Mouse (Mus musculus) kidney, postnatal 4 days (tissue): ENCODE data around the gene Jak1.

Experiments
- DNase-seq, 2 experiments: peaks; one replicate each; pipeline ENCODE4 v3.0.0; 2021; ENCODE audit warnings: mixed read lengths in 2 of 2

Jak1 gene

DNA sequence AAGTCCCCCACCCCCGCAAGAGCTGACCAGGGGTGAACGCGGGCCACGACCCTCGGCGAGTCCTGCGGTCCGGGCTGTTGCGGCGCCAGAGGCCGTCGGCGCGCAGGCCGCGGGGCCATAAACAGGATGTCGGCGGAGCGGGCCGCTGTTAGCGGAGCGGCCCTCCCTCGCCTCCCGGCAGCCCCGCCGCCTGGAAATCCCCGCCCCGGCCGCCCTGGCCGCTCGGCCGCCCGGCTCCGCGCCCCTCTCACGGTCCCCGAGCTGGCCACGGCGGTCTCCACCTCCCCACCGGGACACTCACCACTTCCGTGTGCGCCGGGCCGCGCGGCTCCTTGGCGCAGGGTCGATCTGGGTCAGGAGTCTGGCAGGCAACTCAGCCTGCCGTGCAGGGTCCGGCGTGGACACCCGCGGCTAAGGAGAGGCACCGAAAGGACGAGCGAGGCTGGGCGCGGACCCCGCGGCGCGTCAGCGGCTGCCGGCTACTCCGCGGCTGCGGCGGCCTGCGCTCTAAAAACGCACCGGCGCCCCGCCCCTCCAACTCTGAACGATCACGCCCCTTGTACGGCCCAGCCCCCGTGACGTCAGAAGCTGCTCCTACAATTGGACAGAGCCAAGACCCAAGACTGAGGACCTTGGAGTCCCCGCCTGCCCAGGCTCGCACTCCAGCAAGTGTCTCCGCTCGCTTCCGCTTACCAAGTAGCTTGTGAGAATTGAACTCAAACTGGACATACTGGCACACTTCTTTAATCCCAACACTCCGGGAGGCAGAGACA is at the start of gene Jak1:
TSS of gene Jak1 (minus strand) at position 542 of the 773 bp plus-strand sequence.
- DNase-seq: peak; percentile 99

DNA sequence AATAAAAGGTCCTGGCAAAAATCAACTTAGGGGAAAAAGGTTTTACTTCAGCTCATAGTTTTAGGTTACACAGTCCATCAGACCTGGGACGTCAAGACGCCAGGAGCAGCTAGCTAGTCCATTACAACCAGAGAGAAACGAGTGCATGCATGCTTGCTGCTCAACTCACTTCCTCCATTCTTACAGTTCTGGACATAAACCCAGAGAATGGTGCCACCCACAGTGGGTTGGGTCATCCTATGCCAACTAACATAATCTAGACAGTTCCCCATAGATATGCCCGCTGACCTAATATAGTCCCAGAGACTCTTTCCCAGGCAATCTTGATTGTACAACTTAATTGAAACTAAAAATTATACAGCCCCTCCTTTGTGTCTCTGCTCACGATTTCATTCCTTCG is 47.0 kb upstream of the Jak1 start:
- DNase-seq: no peak

DNA sequence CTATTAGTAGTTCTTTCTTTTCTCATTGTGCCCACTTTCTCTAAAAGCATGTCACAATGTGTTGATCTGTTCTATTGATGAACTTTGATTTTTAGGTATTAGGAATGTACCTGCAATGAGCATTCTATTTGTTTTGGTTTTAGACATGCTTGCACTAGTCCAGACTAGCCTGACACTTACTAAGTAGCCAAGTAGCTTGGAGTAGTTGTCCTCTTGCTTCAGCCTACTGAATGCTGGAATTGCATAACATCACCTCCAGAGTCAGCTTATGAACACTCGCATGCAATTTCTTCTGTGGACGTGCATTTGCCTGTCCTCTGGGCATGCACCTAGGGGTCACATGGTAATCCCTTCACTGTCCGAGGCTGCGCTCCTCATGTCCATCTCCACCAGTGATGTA is 43.1 kb upstream of the Jak1 start:
- DNase-seq: no peak

GRCm38 (mm10) chr4:101307286-101307685 is 42.2 kb upstream of the Jak1 start:
- no peak for DNase-seq

DNA sequence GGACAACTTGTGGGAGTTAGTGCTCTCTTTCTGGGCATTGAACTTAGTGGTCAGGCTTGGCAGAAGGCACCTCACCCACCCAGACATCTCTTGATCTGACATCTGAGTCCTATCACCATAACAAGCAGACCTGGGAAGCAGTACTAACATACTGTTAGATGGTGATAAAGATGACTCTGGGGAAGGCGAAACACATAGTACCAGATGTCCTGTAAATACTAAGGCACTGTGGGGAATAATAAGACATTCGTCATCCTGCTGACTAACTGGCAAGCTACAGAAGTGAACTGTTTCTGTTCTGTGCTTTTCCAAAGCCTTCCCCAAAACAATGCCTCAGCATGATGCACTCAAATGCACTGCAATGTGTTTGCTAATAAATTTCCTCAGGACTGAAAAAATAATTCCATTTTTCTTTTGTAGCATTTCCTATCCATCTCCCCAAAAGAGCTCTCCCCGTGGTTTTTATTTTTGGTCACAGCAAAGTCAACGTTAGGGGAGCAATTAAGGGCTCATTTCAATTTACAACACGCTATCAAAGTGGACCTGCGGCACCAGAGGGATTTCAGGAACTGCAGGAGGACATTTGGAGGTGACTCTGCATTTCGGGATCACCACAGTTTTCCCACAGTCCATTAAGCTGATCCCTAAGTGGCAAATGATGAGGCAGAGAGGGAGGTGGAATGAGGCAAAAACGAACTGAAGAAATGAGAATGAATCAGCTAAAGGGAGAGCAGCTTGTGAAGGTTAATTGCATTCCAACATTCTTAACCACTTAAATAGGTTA is 41.2 kb upstream of the Jak1 start:
- DNase-seq: no peak

- DNase-seq: no peak
These were observed 40.0 kb upstream of the Jak1 start for GRCm38 (mm10) chr4:101305126-101305525.

DNA sequence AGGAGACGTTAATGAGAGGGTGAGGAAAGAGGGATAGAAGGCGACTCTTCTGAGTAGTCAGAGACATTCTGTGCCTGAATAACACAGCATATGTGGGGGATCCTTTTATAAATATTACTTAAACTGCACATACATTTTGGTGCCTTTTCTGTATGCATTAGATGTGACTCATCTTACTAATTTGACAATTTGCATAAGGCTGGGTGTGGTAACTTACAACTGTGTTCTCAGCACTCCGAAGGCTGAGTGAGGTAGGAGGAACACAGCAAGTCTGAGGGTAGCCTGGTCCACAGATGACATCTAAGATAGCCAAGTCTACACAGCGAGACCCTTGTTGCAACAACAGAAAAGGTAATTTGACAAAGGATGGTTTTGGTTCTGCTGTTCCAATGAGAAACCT is 39.0 kb upstream of the Jak1 start:
- DNase-seq: no peak

DNA sequence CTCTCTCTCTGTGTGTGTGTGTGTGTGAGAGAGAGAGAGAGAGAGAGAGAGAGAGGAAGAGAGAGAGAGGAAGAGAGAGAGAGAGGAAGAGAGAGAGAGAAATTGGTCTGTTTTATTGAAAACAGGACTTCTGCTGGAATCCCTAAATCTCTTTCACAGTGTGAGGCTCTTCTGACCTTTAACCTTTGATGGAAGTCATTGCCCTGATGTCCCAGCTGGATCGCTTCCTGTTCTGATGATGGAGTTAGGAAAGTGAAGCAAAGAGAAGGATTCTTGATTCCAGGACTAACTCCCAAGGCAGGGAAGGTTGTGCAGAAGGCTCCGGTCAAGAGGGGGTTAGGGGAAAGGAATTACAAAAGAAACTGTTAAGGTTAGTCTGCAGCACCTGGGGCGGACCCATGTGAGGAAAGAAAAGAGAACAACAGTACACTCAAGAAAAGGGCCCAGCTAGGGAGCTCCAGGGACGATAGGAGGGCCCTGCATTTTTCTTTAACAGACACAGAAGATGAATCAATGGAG is 35.4 kb upstream of the Jak1 start:
- no peak for DNase-seq

DNA sequence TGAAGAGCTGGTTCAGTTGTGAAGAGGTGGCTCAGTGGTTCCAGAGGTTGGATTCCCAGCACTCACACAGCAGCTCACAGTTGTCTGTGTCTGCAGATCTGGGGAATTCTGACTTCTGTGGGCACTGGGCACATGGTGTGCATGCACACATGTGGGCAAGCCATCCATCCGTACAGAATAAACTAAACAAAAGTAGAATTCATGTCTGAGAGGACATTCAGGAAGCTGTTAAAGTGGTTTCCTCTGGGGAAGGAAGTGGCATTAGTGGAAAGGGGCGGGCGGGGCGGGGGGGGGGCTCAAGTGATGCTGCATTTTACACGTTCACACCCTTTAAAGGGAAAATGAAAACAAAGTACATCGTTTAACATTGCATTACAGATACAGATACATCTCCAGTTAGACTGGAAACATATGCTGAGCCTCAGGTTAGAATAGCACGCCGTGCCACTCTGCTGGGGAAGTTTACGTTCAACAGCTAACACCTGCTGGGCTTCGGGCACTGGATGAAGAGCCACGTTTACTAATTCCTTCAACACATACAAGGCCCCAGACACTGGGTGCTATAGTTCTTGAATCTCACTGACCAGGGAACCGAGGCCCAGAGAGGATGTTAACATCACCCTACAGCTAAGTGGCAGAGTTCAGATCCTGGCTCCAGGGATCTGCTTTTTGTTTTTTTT is 33.4 kb upstream of the Jak1 start:
- DNase-seq: no peak

- DNase-seq: no peak
These were observed 31.8 kb upstream of the Jak1 start for GRCm38 (mm10) chr4:101296836-101297235.

GRCm38 (mm10) chr4:101295788-101296187 is 30.7 kb upstream of the Jak1 start:
- DNase-seq: no peak

DNA sequence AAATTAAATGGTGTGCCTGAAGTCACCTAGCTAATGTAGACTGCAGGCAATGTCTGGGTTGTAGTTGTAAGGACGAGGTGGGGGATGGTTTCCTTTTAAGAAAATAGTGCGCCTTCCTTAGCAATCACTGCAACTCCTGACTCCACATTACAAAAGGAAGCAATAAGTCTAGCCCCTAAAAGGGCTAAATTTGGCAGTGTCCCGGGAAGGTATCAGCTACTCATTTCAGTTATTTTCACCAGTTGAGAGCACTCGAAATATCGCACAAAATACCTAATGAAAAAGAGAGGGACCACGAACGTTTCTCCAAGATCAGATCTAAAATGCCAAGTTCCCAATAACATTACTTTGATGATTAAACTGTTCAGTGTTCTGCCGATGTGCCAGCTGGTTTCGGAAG is 28.6 kb upstream of the Jak1 start:
- no peak for DNase-seq

- peak; percentile 64 to 76 for DNase-seq
These were observed 27.9 kb upstream of the Jak1 start for GRCm38 (mm10) chr4:101292736-101293541.

DNA sequence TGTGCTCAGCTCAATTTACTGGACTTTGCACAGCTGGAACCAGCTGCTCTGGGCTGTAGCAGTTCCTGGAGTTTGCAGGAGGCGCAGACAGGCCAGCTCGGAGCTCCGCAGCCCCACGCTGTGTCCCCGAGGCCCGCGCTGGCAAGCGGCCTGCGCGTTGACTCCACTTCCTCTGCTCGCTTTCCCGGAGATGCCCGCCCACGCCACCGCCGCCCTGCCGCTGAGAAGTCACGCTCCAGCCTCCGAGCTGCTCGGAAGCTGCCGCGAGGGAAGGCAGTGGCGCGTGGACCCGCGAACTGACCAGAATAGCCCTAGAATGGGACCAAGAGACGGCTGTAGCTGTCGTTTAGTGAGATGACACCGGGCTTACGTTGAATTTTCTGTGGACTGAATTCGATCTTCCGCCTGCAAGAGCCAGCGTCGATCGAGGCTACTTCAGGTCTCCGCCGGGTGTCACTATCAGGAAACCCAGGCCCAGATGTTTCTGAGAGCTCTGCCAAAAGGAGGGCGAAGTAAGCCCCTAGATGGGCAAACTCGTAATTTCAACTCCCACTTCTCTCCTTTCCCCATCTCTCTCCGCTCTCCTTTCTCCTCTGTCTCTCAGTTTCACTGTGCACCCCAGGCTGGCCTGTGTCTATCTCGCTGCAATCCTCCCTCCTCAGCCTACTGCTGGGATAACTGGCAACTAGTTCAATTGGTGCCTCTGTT is 27.1 kb upstream of the Jak1 start:
- peak; percentile 91 to 95 for DNase-seq

GRCm38 (mm10) chr4:101288292-101288691 is 23.2 kb upstream of the Jak1 start:
- DNase-seq: no peak

DNA sequence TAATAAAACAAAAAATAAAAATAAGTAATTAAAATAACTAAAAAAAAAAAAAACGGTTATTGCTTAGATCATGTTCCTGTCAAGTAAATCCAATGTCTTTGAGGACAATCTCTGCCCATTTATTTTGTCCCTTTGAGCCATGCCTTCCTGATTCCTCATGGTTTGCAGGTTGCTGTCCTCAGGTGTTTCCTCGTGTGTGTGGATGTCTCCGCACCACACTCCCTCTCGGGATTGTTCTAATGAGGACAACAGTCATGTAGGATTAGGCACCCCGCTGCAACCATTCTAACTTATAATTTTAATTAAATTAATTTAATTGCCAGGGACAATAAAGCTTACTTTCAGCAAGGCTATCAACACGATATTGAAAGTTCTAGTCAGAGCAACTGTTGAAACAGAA is 21.5 kb upstream of the Jak1 start:
- DNase-seq: no peak

DNA sequence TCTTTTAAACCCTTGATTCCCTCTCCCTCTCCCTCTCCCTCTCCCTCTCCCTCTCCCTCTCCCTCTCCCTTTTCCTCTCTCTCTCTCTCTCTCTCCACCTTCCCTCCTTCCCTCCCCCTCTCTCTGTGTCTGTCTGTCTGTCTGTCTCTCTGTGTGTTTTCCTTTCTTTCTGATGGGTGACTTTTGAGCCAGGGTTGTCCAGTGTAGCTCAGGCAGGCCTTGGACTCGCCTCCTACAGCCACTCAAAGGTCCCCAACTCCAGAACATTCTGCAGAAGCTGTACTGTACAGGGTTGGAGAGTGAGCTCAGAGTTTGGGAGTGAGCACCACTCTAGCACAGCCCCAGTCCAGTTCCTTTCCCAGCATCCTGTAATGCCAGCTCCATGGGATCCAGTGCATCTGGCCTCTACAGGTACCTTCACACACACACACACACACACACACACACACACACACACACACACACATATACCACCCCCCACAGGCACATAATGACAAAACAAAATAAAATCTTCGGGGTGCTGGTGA is 20.9 kb upstream of the Jak1 start:
- no peak for DNase-seq

GRCm38 (mm10) chr4:101283938-101284337 is 18.9 kb upstream of the Jak1 start:
- DNase-seq: no peak

- no peak for DNase-seq
These were observed 17.2 kb upstream of the Jak1 start for GRCm38 (mm10) chr4:101282237-101282636.

DNA sequence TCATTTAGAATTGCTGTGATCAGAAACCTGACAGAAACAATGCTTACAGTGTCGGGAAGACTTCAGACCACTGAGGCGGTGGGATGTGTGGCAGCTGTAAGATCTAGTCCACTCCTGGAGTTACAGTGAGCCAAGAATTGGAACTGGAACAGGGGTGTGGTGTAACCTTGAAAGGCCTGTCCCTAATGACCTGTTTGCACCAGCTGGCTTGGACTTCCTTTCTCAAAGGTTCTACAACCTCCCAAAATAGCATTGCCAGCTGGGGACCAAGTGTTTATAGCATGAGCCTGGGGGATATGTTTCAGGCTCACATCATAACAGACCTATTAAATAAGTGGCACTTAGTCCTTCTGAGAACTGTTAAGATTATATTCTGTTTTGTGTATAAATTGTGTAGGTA is 15.0 kb upstream of the Jak1 start:
- DNase-seq: no peak

DNA sequence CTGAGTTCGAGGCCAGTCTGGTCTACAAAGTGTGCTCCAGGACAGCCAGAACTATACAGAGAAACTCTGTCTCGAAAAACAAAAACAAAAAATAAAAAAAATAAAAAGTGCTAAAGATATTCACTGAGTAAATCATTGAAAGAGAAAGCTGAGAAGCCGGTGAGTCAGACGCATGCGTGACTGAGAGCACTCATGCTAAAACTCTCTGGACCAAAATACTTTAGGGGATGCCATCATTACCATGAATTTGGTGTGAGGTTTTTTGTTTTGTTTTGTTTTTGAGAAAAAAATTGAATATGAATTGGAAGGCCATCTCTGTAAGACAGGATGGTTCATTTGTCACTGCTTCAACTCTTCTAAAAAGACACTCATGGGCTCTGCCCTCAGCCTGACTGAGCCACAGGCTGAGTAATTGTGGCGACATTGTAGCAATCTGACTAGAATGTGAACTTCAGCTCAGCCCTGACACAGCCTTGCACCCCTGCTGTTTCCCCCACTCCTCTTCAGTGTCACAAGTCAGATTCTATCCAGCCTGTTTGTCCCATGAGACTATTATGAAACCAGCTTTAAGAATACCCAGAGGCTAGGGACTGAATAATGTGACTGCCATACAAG is 11.5 kb upstream of the Jak1 start:
- no peak for DNase-seq
